Mouse (Mus musculus) left cerebral cortex, adult 2 months (tissue): ENCODE measurements around the gene Fancd2. TPM values are rescaled to one million over a fixed set of nuclear protein-coding genes. Genes with fewer than 3 reads are reported as not detected.

Experiments
- DNase-seq, 2 experiments: peaks; one replicate each; pipeline ENCODE4 v3.0.0; 2021 to 2022; ENCODE audit warnings: low spot score in 2 of 2, mixed read lengths in 1 of 2; ENCODE audit errors: extremely low spot score in 1 of 2
- H3K27ac ChIP-seq: fragments of 200-600 bp; 2 replicates; pipeline ENCODE4 v1.8.1; 2022
- H3K4me3 ChIP-seq: fragments of 200-600 bp; 2 replicates; pipeline ENCODE4 v1.8.1; 2022
- CTCF ChIP-seq: fragments of 200-600 bp; IDR thresholded peaks from 2 replicates; pipeline ENCODE4 v1.8.1; 2022; ENCODE audit warnings: antibody characterized with exemption, mild to moderate bottlenecking, moderate library complexity
- intact Hi-C: fragments of 180-260 bp; cut with DNase I; formaldehyde crosslinking; loops from one replicate; pipeline ENCODE4 v1.15.1; 2025
- total RNA-seq, 2 experiments: library from RNA; stranded (reverse); gene quantifications; 2 replicates each; pipeline ENCODE4 v1.2.3; 2021

Gene Fancd2
- total RNA-seq, 2 experiments from 2014 or later, result 2.1 to 2.2 TPM

- DNase-seq, result no peak
- H3K4me3 ChIP-seq, result no peak overlapping the region
- no peak overlapping the region for H3K27ac ChIP-seq
- TF ChIP-seq CTCF, result no peak
- intact Hi-C loops, result loop anchor here (5.0 kb wide), 1 partner anchor 68 kb away; the partner anchor contains the start of genes Emc3 and Fancd2
These were observed 68.4 kb downstream of the Fancd2 start for GRCm38 (mm10) chr6:113599833-113600232.

- intact Hi-C loops, result loop anchor here (5.0 kb wide), 1 partner anchor 68 kb away; the partner anchor contains the start of genes Emc3 and Fancd2
- no peak for DNase-seq
- Histone ChIP-seq H3K4me3 (no peak within 1 kb of the TSS), H3K27ac (no peak within 1 kb of the TSS)
- no peak for TF ChIP-seq CTCF
These were observed 69.2 kb downstream of the Fancd2 start, which contains the start of gene Fancd2os for GRCm38 (mm10) chr6:113600543-113601139. Fancd2os (minus strand) TSS chr6:113600715.

GRCm38 (mm10) chr6:113602821-113603220, 71.3 kb downstream of the Fancd2 start:
- DNase-seq, result no peak
- intact Hi-C loops, result loop anchor here (5.0 kb wide), 1 partner anchor 71 kb away; the partner anchor contains the start of genes Emc3 and Fancd2
- H3K27ac ChIP-seq, result no peak overlapping the region
- TF ChIP-seq CTCF, result no peak
- H3K4me3 ChIP-seq, result no peak overlapping the region

- intact Hi-C loops, result loop anchor here (5.0 kb wide), 1 partner anchor 72 kb away; the partner anchor contains the start of genes Emc3 and Fancd2
- DNase-seq, result no peak
- TF ChIP-seq CTCF, result no peak
- Histone ChIP-seq H3K27ac (peak overlapping the region; percentile 91), H3K4me3 (peak overlapping the region; percentile 93)
These were observed 72.5 kb downstream of the Fancd2 start for GRCm38 (mm10) chr6:113603993-113604392.

GRCm38 (mm10) chr6:113604432-113605223, 73.1 kb downstream of the Fancd2 start, which contains the start of gene Brk1:
Brk1 (plus strand) TSS chr6:113604772.
- H3K27ac ChIP-seq, result peak within 1 kb of the TSS; percentile 91
- peak; percentile 88 to 92 for DNase-seq
- H3K4me3 ChIP-seq, result peak within 1 kb of the TSS; percentile 93
- intact Hi-C loops, result loop anchor here (5.0 kb wide), 1 partner anchor 72 kb away; the partner anchor contains the start of genes Emc3 and Fancd2
- TF ChIP-seq CTCF, result peak; percentile 58

GRCm38 (mm10) chr6:113605224-113605545, 73.7 kb downstream of the Fancd2 start:
- intact Hi-C loops, result no loop called here

GRCm38 (mm10) chr6:113608871-113609270, 77.4 kb downstream of the Fancd2 start:
- Histone ChIP-seq H3K27ac (peak overlapping the region; percentile 90), H3K4me3 (no peak overlapping the region)
- DNase-seq, result no peak
- intact Hi-C loops, result loop anchor here (2.0 kb wide), 2 partner anchors 16 to 108 kb away; partner anchors contain the start of gene Prrt3
- TF ChIP-seq CTCF, result no peak

More at GRCm38 (mm10) chr6:113605224-113605545, 73.7 kb downstream of the Fancd2 start:
- DNase-seq, result no peak
- peak overlapping the region; percentile 93 for H3K4me3 ChIP-seq
- H3K27ac ChIP-seq, result peak overlapping the region; percentile 91
- no peak for TF ChIP-seq CTCF

GRCm38 (mm10) chr6:113609293-113609692, 77.8 kb downstream of the Fancd2 start:
- intact Hi-C loops, result loop anchor here (2.0 kb wide), 2 partner anchors 16 to 108 kb away; partner anchors contain the start of gene Prrt3
- Histone ChIP-seq H3K27ac (peak overlapping the region; percentile 90), H3K4me3 (no peak overlapping the region)
- DNase-seq, result no peak
- no peak for TF ChIP-seq CTCF

- peak in 1 of 2 experiments; percentile 24 for DNase-seq
- H3K4me3 ChIP-seq, result no peak overlapping the region
- H3K27ac ChIP-seq, result peak overlapping the region; percentile 86
- no peak for TF ChIP-seq CTCF
- intact Hi-C loops, result loop anchor here (2.0 kb wide), 1 partner anchor 36 kb away; no protein-coding TSS in a partner anchor
These were observed 80.9 kb downstream of the Fancd2 start for GRCm38 (mm10) chr6:113612258-113612969.

- Histone ChIP-seq H3K27ac (peak overlapping the region; percentile 86), H3K4me3 (no peak overlapping the region)
- intact Hi-C loops, result loop anchor here (2.0 kb wide), 1 partner anchor 91 kb away; no protein-coding TSS in a partner anchor
- TF ChIP-seq CTCF, result no peak
- DNase-seq, result no peak
These were observed 82.7 kb downstream of the Fancd2 start for GRCm38 (mm10) chr6:113614152-113614551.

- no peak for DNase-seq
- intact Hi-C loops, result loop anchor here (2.0 kb wide), 1 partner anchor 92 kb away; no protein-coding TSS in a partner anchor
- no peak for TF ChIP-seq CTCF
- Histone ChIP-seq H3K4me3 (no peak overlapping the region), H3K27ac (peak overlapping the region; percentile 86)
These were observed 83.5 kb downstream of the Fancd2 start for GRCm38 (mm10) chr6:113614997-113615396.
